Mouse (Mus musculus) heart, postnatal 0 days (tissue): Measurements from ENCODE around the gene Nmnat1. TPM values are rescaled to one million over a fixed set of nuclear protein-coding genes. Genes with fewer than 3 reads are reported as not detected.

Source experiments
- ATAC-seq: fragments of 200-750 bp; cut with Nextera tagmentation; 2 replicates; pipeline ENCODE4 v1.8.0; 2017; ENCODE audit warnings: low read depth, moderate number of reproducible peaks, moderate library complexity; ENCODE audit not compliant: insufficient read depth
- DNase-seq: peaks from one replicate; pipeline ENCODE4 v3.0.0-alpha.2; 2016; ENCODE audit warnings: low spot score
- H3K27ac ChIP-seq: fragments of 300-500 bp; sonication (generic); 2 replicates; pipeline ENCODE4 v1.5.1; 2014; ENCODE audit warnings: low read depth, mild to moderate bottlenecking
- H3K27me3 ChIP-seq: fragments of 300-500 bp; sonication (generic); 2 replicates; pipeline ENCODE4 v1.6.1; 2014; ENCODE audit warnings: low read length, mixed read lengths; ENCODE audit not compliant: control insufficient read depth, insufficient read depth
- H3K36me3 ChIP-seq: fragments of 300-500 bp; sonication (generic); replicated peaks from 2 replicates; pipeline ENCODE4 v1.6.1; 2014; ENCODE audit warnings: low read length, mixed read lengths; ENCODE audit not compliant: control insufficient read depth, insufficient read depth
- H3K4me1 ChIP-seq: fragments of 300-500 bp; sonication (generic); 2 replicates; pipeline ENCODE4 v1.6.1; 2014; ENCODE audit warnings: antibody characterized with exemption; ENCODE audit not compliant: control insufficient read depth, insufficient read depth
- H3K4me2 ChIP-seq: fragments of 300-500 bp; sonication (generic); 2 replicates; pipeline ENCODE4 v1.6.1; 2014; ENCODE audit warnings: low read depth, mild to moderate bottlenecking, low read length, moderate library complexity
- H3K4me3 ChIP-seq: fragments of 300-500 bp; sonication (generic); 2 replicates; pipeline ENCODE4 v1.5.1; 2014; ENCODE audit warnings: low read depth, low read length
- H3K9ac ChIP-seq: fragments of 300-500 bp; sonication (generic); replicated peaks from 2 replicates; pipeline ENCODE4 v1.6.1; 2014; ENCODE audit warnings: low read depth, low read length, mixed read lengths
- H3K9me3 ChIP-seq: fragments of 300-500 bp; sonication (generic); replicated peaks from 2 replicates; pipeline ENCODE4 v1.6.1; 2016; ENCODE audit warnings: low read length; ENCODE audit not compliant: control insufficient read depth
- CTCF ChIP-seq: IDR thresholded peaks from 2 replicates; pipeline ENCODE4 v1.5.1; 2016; ENCODE audit warnings: antibody characterized with exemption, control low read depth, low read depth
- EP300 ChIP-seq: IDR thresholded peaks from 2 replicates; pipeline ENCODE4 v1.6.1; 2016; ENCODE audit warnings: antibody characterized with exemption, low read depth
- WGBS: fragments of 180-500 bp; shearing (Covaris S2); extraction: QIAGEN DNeasy Blood & Tissue Kit; methylation state at CpG from one replicate; pipeline ENCODE4 v1.1.7; 2014; 5-methylcytosine and 5-hydroxymethylcytosine counted together
- polyA plus RNA-seq: library from polyadenylated mRNA; unstranded; fragments of >200 nt; fragmentation: Nextera tagmentation; extraction: Ambion mirVana; gene quantifications from 2 replicates; pipeline ENCODE4 v1.2.1, GENCODE M21; 2015
- total RNA-seq: library from RNA; depleted of rRNA; stranded (reverse); fragments of >200 nt; gene quantifications from 2 replicates; pipeline ENCODE4 v1.2.3, GENCODE M21; 2014; ENCODE audit warnings: low replicate concordance

The Nmnat1 gene
- total and polyA plus RNA-seq, 2 experiments from 2014 or later, result 14.4 to 15.3 TPM

DNA sequence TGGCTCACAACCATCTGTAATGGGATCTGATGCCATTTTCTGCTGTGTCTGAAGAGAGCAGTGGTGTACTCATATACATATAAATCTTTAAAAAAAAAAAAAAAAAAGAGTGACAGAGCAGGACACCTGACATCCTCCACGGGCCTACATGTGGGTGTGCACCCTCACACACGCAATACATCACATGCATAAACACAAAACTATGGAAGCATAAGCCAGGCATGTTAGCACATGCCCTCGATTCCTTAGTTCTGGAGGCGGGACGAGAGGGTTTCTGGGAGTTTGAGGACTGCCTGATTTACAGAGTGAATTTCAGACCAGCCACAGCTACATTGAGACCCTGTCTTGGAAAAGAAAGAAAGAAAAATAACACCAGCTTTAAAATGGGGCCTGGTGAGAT, 19.4 kb upstream of the Nmnat1 start:
- H3K9me3 ChIP-seq, result no peaks in the 10 kb centered on the region
- no peak overlapping the region for H3K9ac ChIP-seq
- H3K27me3 ChIP-seq, result no peaks in the 10 kb centered on the region
- ATAC-seq, result no peak
- no peak overlapping the region for H3K27ac ChIP-seq
- no peak overlapping the region for H3K4me3 ChIP-seq
- TF ChIP-seq CTCF (no peak), EP300 (no peak)
- 84% methylated on average over 5 of the region's 5 CpGs for WGBS
- no peaks in the 10 kb centered on the region for H3K4me1 ChIP-seq
- DNase-seq, result no peak
- no peak overlapping the region for H3K4me2 ChIP-seq
- peaks cover 29% of the 10 kb centered on the region for H3K36me3 ChIP-seq

DNA sequence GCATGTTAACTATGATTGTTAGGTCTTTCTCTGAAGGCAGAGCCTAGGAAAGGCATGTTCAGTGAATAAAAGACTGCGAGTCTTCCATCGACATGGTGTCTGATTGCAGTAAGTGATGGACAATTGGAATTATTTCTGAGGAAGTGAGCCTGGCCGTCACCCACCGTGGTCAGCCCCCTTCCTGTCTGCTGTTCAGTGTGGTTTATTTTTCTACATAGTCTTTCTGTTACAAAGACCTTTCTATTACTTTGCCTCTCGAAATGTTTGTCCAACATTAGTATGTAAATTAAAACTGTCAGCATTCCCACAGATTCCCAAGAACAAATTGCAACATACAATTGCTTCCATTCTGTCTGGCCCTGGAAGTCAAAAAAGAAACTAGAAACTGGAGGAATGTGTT, 14.8 kb upstream of the Nmnat1 start:
- Histone ChIP-seq H3K27ac (no peak overlapping the region), H3K4me2 (no peak overlapping the region), H3K4me1 (no peaks in the 10 kb centered on the region), H3K9me3 (no peaks in the 10 kb centered on the region), H3K27me3 (no peaks in the 10 kb centered on the region), H3K4me3 (no peak overlapping the region), H3K9ac (no peak overlapping the region), H3K36me3 (peaks cover 67% of the 10 kb centered on the region)
- ATAC-seq, result no peak
- 76% methylated on average over 5 of the region's 5 CpGs for WGBS
- TF ChIP-seq CTCF, result no peak
- TF ChIP-seq EP300, result no peak
- DNase-seq, result no peak

DNA sequence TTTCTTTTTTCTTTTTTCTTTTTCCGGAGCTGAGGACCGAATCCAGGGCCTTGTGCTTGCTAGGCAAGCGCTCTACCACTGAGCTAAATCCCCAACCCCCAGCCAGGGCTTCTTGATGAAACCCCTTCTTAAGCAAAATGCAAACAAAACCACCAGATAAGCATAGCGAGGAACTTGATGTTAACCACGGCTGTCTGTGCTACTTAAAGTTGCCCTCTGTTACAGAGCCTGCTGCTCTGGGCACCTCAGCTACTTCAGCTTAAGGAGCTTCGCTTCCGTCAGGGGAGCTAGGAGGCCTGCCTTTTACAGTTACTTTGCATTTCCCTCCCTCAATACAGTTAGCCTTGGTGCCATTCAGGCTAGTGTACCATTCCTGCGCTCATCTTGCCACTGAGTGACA, 13.9 kb upstream of the Nmnat1 start:
- Histone ChIP-seq H3K4me3 (no peak overlapping the region), H3K4me2 (no peak overlapping the region), H3K27me3 (no peaks in the 10 kb centered on the region), H3K9ac (no peak overlapping the region), H3K27ac (no peak overlapping the region), H3K4me1 (no peaks in the 10 kb centered on the region), H3K36me3 (peaks cover 76% of the 10 kb centered on the region), H3K9me3 (no peaks in the 10 kb centered on the region)
- DNase-seq, result no peak
- no peak for ATAC-seq
- WGBS, result 80% methylated on average over 8 of the region's 8 CpGs
- TF ChIP-seq CTCF (no peak), EP300 (no peak)

DNA sequence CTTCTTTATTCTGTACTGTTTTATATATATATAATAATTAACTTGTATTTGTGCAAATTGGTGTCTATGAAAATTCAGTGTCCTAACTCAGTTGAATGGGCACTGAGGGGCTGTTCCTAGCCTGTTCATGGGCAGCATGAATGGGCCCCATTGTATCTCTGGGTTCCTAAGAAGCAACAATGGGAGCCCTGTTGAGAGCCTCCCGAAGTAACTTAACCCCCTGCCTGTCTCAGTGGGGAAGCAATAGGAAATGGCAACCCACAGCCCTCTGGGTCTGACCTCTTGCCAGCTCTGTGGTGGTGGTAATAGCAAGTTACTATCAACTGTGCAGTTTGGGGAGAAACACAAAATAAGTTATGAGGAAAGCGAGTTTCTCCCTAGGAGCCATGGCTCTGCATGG, 11.6 kb upstream of the Nmnat1 start:
- ATAC-seq (no peak), DNase-seq (no peak)
- peaks cover 77% of the 10 kb centered on the region for H3K36me3 ChIP-seq
- H3K27ac ChIP-seq, result no peak overlapping the region
- 88% methylated on average over 2 of the region's 2 CpGs for WGBS
- no peak overlapping the region for H3K9ac ChIP-seq
- no peaks in the 10 kb centered on the region for H3K27me3 ChIP-seq
- H3K4me1 ChIP-seq, result no peaks in the 10 kb centered on the region
- no peak overlapping the region for H3K4me2 ChIP-seq
- H3K9me3 ChIP-seq, result no peaks in the 10 kb centered on the region
- no peak for TF ChIP-seq CTCF
- TF ChIP-seq EP300, result no peak
- no peak overlapping the region for H3K4me3 ChIP-seq

DNA sequence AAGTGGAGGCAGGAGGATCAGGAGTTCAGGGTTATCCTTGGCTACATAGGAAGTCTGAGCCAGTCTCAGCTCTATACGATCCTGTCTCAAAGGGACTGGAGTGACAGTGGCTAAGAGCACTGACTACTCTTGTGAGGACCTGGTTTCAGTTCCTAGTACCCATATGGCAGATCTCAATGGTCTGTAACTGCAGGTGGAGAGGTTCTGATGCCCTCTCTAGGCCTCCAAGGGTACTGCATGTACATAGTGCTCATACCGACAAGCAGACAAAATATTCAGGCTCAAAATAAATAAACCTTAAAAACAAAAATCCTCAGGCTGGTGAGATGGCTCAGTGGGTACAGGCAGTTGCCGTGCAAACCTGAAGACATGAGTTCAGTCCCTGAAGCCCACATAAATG, 6.1 kb upstream of the Nmnat1 start:
- H3K9ac ChIP-seq, result no peak overlapping the region
- H3K36me3 ChIP-seq, result peaks cover 85% of the 10 kb centered on the region
- H3K9me3 ChIP-seq, result no peaks in the 10 kb centered on the region
- H3K27me3 ChIP-seq, result no peaks in the 10 kb centered on the region
- no peak for DNase-seq
- TF ChIP-seq EP300 (no peak), CTCF (no peak)
- 100% methylated on average over 3 of the region's 3 CpGs for WGBS
- ATAC-seq, result no peak
- H3K27ac ChIP-seq, result no peak overlapping the region
- no peak overlapping the region for H3K4me2 ChIP-seq
- no peak overlapping the region for H3K4me3 ChIP-seq
- H3K4me1 ChIP-seq, result peaks cover 4% of the 10 kb centered on the region; the same call in 1 of the 2 replicates

DNA sequence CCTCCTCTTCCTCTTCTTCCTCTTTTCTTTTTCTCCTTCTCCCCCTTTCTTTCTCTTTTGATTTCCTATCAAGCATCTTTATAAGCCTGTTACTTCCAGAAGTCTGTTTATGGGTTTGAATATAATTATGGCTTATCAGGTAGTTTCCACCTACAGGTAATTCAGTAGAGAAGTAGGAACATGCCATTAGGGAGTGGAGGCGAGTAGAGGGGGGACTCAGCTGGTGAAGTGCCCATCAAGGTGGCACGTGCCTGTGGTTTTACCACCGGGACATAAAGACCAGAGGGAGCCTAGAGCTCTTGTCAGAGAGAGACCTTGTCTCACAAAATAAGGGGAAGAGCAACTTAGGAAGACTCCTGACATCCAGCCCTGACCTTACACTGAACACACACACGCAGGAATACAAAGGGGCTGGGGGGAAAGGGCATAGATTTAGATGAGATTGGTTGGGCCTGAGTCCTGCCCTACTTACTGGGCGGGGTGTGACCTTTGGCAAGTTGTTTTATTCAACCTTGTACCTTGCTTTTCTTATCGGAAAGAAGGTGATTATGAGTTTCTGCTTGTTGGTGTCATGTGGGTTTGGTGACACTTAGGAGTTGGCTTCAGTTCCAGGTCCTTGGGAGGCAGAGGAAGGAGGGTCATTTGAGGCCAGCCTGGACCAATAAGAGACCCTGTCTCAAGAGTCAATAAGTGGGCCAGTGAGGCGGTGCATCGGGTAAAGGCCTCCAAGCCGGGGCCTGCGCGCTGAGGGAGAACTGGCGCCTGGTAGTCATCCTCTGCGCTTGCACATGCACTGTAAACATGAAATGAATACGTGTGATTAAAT, 4.6 kb upstream of the Nmnat1 start:
- no peak overlapping the region for H3K9ac ChIP-seq
- peak overlapping the region; percentile 38; the same call in 1 of the 2 replicates for H3K27ac ChIP-seq
- DNase-seq, result peak; percentile 41
- H3K4me1 ChIP-seq, result peaks cover 6% of the 10 kb centered on the region
- TF ChIP-seq EP300 (no peak), CTCF (no peak)
- WGBS, result 82% methylated on average over 14 of the region's 14 CpGs
- no peaks in the 10 kb centered on the region for H3K9me3 ChIP-seq
- H3K4me3 ChIP-seq, result no peak overlapping the region
- no peaks in the 10 kb centered on the region for H3K27me3 ChIP-seq
- peak; percentile 57 for ATAC-seq
- no peak overlapping the region for H3K4me2 ChIP-seq
- peaks cover 71% of the 10 kb centered on the region for H3K36me3 ChIP-seq
